Mouse (Mus musculus): ENCODE measurements around the gene Nfkbid.

DNA sequence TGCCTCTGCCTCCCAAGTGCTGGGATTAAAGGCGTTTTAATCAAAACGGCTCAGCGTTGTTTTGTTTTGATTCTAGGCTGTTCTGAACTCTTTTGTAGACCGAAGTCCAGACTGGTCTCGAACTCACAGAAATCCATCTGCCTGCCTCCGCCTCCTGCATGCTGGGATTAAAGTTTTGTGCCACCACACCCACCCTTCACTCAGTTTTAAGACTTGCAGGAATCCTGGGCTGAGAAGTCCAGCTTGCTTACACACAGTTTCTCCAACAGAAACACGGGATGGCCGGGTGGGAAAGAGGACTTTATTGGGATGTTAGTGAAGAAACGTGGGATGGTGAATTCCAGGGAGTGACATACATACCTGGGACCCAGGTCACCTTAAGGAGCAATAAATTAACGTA lies 13.2 kb downstream of the Nfkbid start:
- TF ChIP-seq CTCF (IDR thresholded peaks at IDR 0.05; ENCODE audit: low read depth) (no peak), EP300 (IDR thresholded peaks at IDR 0.05; ENCODE audit: low read depth) (no peak)
